Mouse (Mus musculus): ENCODE data around the gene Stx6. TPM values are rescaled to one million over a fixed set of nuclear protein-coding genes. Genes with fewer than 3 reads are reported as not detected.

Gene Stx6
- total RNA-seq, 2 experiments from 2014 or later, result 47.9 to 65.0 TPM

Other genes starting within 250 kb of the Stx6 start
- gene Ier5, start 59.1 kb upstream of the Stx6 start, total RNA-seq (2021), result 10 to 100 TPM; 10.8 to 12.6 TPM
- gene Mr1, start 11.9 kb upstream of the Stx6 start, total RNA-seq (2021), result 10 to 100 TPM; 13.4 to 18.6 TPM
- gene BC034090, start 85.7 kb downstream of the Stx6 start, total RNA-seq (2021), result 10 to 100 TPM; 22.3 to 26.2 TPM

Data from adrenal gland, postnatal 10 days (tissue).